Mouse (Mus musculus) lung, postnatal 0 days (tissue): Measurements from ENCODE around the gene Pidd1. TPM values are rescaled to one million over a fixed set of nuclear protein-coding genes. Genes with fewer than 3 reads are reported as not detected.
A peak's percentile ranks its signal among the peaks of the same experiment; 100 is the strongest.

Experiments
- ATAC-seq: fragments of 200-750 bp; cut with Nextera tagmentation; 2 replicates; pipeline ENCODE4 v1.8.0; 2017; ENCODE audit warnings: moderate library complexity
- DNase-seq: peaks from one replicate; pipeline ENCODE4 v3.0.0-alpha.2; 2016; ENCODE audit warnings: low spot score
- H3K27ac ChIP-seq: fragments of 300-500 bp; sonication (generic); 2 replicates; pipeline ENCODE4 v1.5.1; 2014; ENCODE audit warnings: antibody characterized with exemption, mild to moderate bottlenecking, low read length, mixed read lengths
- H3K27me3 ChIP-seq: fragments of 300-500 bp; sonication (generic); replicated peaks from 2 replicates; pipeline ENCODE4 v1.6.1; 2014; ENCODE audit warnings: low read length, mixed read lengths; ENCODE audit not compliant: insufficient read depth
- H3K36me3 ChIP-seq: fragments of 300-500 bp; sonication (generic); 2 replicates; pipeline ENCODE4 v1.6.1; 2014; ENCODE audit warnings: low read length, mixed read lengths; ENCODE audit not compliant: insufficient read depth
- H3K4me1 ChIP-seq: fragments of 300-500 bp; sonication (generic); 2 replicates; pipeline ENCODE4 v1.6.1; 2014; ENCODE audit warnings: antibody characterized with exemption, low read depth, low read length, mixed read lengths; ENCODE audit not compliant: insufficient read depth
- H3K4me2 ChIP-seq: fragments of 300-500 bp; sonication (generic); replicated peaks from 2 replicates; pipeline ENCODE4 v1.6.1; 2014; ENCODE audit warnings: low read depth, mild to moderate bottlenecking, low read length, moderate library complexity, mixed read lengths
- H3K4me3 ChIP-seq: fragments of 300-500 bp; sonication (generic); 2 replicates; pipeline ENCODE4 v1.5.1; 2014; ENCODE audit warnings: low read depth, low read length
- H3K9ac ChIP-seq: fragments of 300-500 bp; sonication (generic); replicated peaks from 2 replicates; pipeline ENCODE4 v1.6.1; 2014; ENCODE audit warnings: low read depth, mild to moderate bottlenecking
- H3K9me3 ChIP-seq: fragments of 300-500 bp; sonication (generic); 2 replicates; pipeline ENCODE4 v1.6.1; 2016; ENCODE audit warnings: low read length, mixed read lengths
- CTCF ChIP-seq: IDR thresholded peaks from 2 replicates; pipeline ENCODE4 v1.5.1; 2016; ENCODE audit warnings: antibody characterized with exemption, mild to moderate bottlenecking
- EP300 ChIP-seq: IDR thresholded peaks from 2 replicates; pipeline ENCODE4 v1.6.1; 2016; ENCODE audit warnings: antibody characterized with exemption, mild to moderate bottlenecking, control low read depth
- WGBS: fragments of 180-500 bp; shearing (Covaris S2); extraction: QIAGEN DNeasy Blood & Tissue Kit; methylation state at CpG from one replicate; pipeline ENCODE4 v1.1.7; 2014; 5-methylcytosine and 5-hydroxymethylcytosine counted together
- polyA plus RNA-seq: library from polyadenylated mRNA; unstranded; fragments of >200 nt; fragmentation: Nextera tagmentation; extraction: Ambion mirVana; gene quantifications from 2 replicates; pipeline ENCODE4 v1.2.1, GENCODE M21; 2015

The Pidd1 gene
- polyA plus RNA-seq, 1 experiment from 2014 or later, result 1.8 TPM

DNA sequence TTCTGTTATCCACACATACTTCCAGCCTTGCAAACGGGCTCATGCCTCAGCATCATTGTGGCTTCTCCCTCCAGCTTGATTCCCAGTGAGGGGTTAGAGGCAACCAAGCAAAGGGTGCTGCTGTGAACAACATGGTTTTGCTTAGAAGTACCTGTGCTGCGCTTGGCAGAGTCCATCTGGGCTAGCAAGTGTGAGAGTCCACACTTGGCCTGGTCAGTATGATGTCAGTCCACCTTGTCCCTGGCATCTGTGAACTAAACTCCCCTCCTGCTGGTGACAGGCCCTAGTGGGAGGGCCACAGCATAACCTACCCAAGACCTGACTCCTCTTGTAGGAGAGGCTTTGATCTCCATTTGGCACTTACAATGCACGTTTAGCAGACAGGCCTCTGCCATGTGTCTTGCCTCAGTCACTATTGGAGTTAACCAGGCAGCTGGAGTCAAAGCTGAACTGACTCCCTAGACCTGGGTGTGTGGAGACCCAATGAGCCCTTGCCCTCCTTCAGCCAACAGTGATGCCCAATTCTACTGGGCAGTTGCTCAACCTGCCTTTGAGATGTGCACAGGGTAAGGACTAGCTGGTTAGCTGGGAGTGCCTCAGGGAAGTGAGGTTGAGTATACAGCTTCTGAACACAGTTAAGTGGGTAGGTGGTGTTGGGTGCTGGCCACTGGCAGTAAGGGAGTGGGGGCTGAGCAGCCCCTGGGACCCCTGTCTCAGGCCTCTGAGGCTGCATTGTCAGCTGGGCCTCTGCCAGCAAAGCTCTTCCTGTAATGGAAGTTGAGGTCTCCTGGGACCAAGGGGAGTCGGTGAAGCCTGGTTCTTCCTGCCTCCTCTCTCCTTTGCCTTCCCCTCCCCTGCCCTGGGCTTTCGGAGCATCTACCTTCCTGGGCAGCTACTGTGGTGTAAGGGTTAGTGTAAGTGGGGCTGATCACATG, 40.6 kb upstream of the Pidd1 start:
- H3K4me3 ChIP-seq, result no peak overlapping the region
- H3K27ac ChIP-seq, result no peak overlapping the region

GRCm38 (mm10) chr7:141483114-141483653, 39.4 kb upstream of the Pidd1 start:
- no peak for ATAC-seq
- Histone ChIP-seq H3K36me3 (no peaks in the 10 kb centered on the region), H3K9ac (no peak overlapping the region), H3K4me3 (no peak overlapping the region), H3K9me3 (no peaks in the 10 kb centered on the region), H3K27ac (no peak overlapping the region), H3K27me3 (0 out of 2 replicates have a peak, but pooled peaks cover 3% of the 10 kb centered on the region), H3K4me2 (no peak overlapping the region), H3K4me1 (peaks cover 22% of the 10 kb centered on the region)
- 79% methylated on average over 6 of the region's 6 CpGs for WGBS
- no peak for TF ChIP-seq CTCF
- no peak for TF ChIP-seq EP300
- no peak for DNase-seq

More for the DNA sequence above, 40.6 kb upstream of the Pidd1 start:
- H3K36me3 ChIP-seq, result no peaks in the 10 kb centered on the region
- 0 out of 2 replicates have a peak, but pooled peaks cover 3% of the 10 kb centered on the region for H3K27me3 ChIP-seq
- ATAC-seq, result no peak
- H3K4me1 ChIP-seq, result peaks cover 19% of the 10 kb centered on the region
- TF ChIP-seq CTCF, result no peak
- no peak for TF ChIP-seq EP300
- DNase-seq, result no peak
- no peak overlapping the region for H3K9ac ChIP-seq
- no peaks in the 10 kb centered on the region for H3K9me3 ChIP-seq
- H3K4me2 ChIP-seq, result no peak overlapping the region
- 68% methylated on average over 5 of the region's 5 CpGs for WGBS

DNA sequence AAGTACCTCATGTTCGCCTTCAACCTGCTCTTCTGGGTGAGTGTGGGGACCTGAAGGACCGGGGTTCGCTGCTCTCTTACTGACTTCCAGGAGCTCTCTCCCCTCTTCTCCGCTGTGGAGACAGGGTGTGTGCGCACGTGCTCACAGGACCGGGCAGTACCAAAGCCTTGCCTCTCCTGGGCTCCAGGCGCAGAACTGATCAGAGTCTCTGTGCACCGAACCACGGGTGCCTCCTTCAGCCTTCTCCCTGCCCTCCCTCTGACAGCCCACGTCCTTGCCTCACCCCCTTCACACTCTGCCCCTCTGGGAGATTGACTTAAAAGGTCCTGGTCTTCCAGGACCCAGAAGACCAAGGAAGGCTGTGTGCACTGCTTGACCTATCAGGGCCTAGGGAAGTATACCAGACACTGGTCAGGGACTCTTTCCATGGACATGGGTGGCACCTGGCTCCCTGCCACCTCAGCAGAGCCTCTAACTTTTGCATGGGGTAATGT, 38.8 kb upstream of the Pidd1 start:
- H3K27ac ChIP-seq, result no peak overlapping the region
- 33% methylated on average over 11 of the region's 11 CpGs for WGBS

DNA sequence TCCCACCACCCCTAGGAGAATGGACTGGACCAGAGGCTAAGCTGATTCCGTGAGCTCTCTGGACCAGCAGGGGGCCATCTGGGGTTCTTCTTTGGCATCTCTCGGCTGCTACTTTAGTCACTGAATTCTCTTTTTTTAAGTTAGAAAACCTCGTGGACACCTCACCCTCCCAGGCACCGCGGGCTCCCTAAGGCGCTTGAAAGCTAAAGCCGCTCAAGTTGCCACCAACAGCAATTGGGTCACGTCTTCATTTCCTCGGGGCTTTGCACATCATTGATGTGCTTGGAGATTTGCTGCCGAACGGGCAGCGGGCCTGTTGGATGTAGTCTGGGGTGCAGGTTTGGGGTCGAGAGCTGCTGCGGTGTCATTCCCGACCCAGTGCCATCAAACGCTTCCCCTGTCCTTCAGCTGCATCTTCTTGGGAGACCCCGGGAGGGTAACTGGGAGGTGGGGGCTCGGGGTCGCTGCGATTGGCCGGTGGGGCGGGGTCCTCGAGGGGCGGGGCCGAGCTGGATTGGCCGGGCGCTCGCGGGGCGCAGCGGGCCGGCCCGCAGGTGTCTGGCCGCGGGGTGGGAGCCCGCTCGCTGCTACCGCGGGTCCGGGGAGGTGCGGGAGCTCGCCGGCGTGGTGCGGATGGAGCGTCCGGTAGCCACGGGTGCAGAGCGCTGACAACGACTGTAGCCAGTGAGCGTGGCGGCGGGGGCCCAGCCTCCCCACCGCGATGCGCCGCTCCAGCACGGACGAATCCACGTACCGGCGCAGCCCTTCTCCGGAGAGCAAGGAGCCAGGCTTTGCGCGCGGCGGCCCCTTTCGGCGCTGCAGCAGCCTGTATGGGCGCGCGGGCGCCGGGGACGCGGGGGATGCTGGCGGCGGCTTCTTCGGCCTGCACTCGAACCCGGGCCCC, 37.9 kb upstream of the Pidd1 start:
- ATAC-seq (no peak), DNase-seq (peak; percentile 74)
- 0 out of 2 replicates have a peak overlapping the region, but pooled peaks have one; percentile 5 for H3K9ac ChIP-seq
- TF ChIP-seq CTCF (peak; percentile 66), EP300 (no peak)
- 1% methylated on average over 46 of the region's 81 CpGs for WGBS
- no peaks in the 10 kb centered on the region for H3K36me3 ChIP-seq
- peak overlapping the region; percentile 39 for H3K4me3 ChIP-seq
- H3K27ac ChIP-seq, result no peak overlapping the region
- H3K9me3 ChIP-seq, result no peaks in the 10 kb centered on the region
- 0 out of 2 replicates have a peak, but pooled peaks cover 3% of the 10 kb centered on the region for H3K27me3 ChIP-seq
- H3K4me1 ChIP-seq, result peaks cover 33% of the 10 kb centered on the region
- H3K4me2 ChIP-seq, result peak overlapping the region; percentile 88

More for the DNA sequence above, 38.8 kb upstream of the Pidd1 start:
- H3K4me3 ChIP-seq, result peak overlapping the region; percentile 39
- 0 out of 2 replicates have a peak, but pooled peaks cover 3% of the 10 kb centered on the region for H3K27me3 ChIP-seq
- TF ChIP-seq CTCF (no peak), EP300 (no peak)
- H3K36me3 ChIP-seq, result no peaks in the 10 kb centered on the region
- no peak for ATAC-seq
- DNase-seq, result no peak
- H3K4me2 ChIP-seq, result peak overlapping the region; percentile 88
- H3K9ac ChIP-seq, result no peak overlapping the region
- H3K4me1 ChIP-seq, result peaks cover 28% of the 10 kb centered on the region
- no peaks in the 10 kb centered on the region for H3K9me3 ChIP-seq

GRCm38 (mm10) chr7:141480842-141481497, 37.1 kb upstream of the Pidd1 start:
- ATAC-seq (peak; percentile 18), DNase-seq (peak; percentile 84)
- peaks cover 34% of the 10 kb centered on the region for H3K4me1 ChIP-seq
- 0 out of 2 replicates have a peak, but pooled peaks cover 3% of the 10 kb centered on the region for H3K27me3 ChIP-seq
- H3K9me3 ChIP-seq, result no peaks in the 10 kb centered on the region
- 11% methylated on average over 10 of the region's 10 CpGs for WGBS
- peak overlapping the region; percentile 88 for H3K4me2 ChIP-seq
- H3K9ac ChIP-seq, result no peak overlapping the region
- peak; percentile 98 for TF ChIP-seq CTCF
- TF ChIP-seq EP300, result no peak
- no peaks in the 10 kb centered on the region for H3K36me3 ChIP-seq
- no peak overlapping the region for H3K4me3 ChIP-seq
- no peak overlapping the region for H3K27ac ChIP-seq
